Mouse (Mus musculus) brown adipose tissue, adult 24 weeks (tissue): Measurements from ENCODE around the gene Psmd11. TPM values are rescaled to one million over a fixed set of nuclear protein-coding genes. Genes with fewer than 3 reads are reported as not detected.

Experiments used
- H3K27ac ChIP-seq: fragments of 200-500 bp; replicated peaks from 2 replicates; pipeline ENCODE4 v1.5.1; 2012; ENCODE audit warnings: low read depth, mild to moderate bottlenecking, low read length
- H3K4me1 ChIP-seq: fragments of 200-500 bp; 2 replicates; pipeline ENCODE4 v1.6.1; 2012; ENCODE audit warnings: low read length, mixed read lengths; ENCODE audit not compliant: control insufficient read depth, insufficient read depth, insufficient read length
- H3K4me3 ChIP-seq: fragments of 200-500 bp; 2 replicates; pipeline ENCODE4 v1.5.1; 2012; ENCODE audit warnings: low read depth, mild to moderate bottlenecking, low read length, moderate library complexity; ENCODE audit not compliant: insufficient read depth
- polyA plus RNA-seq: library from polyadenylated mRNA; stranded (reverse); fragments of >200 nt; gene quantifications from 2 replicates; pipeline ENCODE4 v1.2.4, GENCODE M21; 2012; ENCODE audit not compliant: missing spikeins, insufficient read depth, insufficient read length

Gene Psmd11
- polyA plus RNA-seq, 1 experiment: 103 TPM

DNA sequence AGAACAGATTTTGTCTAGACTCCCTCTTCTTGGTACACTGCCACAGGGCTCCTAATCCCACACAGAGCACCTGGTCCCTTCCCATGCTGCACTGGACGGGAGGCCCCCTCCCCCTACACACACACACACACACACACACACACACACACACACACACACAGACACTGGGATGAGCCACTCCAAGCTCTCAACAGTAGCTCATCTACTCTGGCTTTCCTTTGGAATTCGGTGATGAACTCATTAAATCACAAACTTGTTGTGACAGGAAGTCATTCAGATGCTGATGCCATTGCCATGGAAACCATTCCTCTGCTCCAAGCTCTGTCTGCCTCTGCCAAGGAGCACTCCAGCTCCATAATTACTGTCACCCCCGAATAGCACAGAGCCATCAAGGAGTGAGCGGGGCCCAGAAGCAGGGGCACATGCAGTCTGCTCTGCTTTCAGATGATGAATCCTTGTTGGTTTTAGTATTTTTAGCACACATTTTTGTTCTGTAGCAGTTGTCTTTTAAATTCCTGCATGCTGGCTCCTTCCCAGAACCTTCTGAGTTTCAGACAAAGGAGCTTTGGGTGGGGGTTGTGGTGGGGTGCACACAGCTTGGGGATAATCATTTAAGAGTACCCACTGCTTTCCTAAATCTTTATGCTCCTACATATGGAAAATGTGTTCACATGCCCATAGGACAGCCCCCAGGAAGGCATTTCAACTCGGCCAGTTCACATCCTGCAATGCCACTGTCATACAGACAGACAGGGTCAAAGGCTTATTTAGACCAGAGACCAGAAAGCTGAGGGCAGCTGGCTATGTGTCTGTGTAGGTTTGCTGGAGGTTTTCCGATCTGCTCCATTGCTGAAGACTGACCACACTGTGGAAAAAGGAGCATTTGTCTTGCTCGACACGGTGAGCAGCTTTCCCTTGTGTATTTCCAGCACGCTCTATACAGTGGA lies 90.3 kb downstream of the Psmd11 start:
- H3K4me3 ChIP-seq: no peak overlapping the region
- peaks cover 8% of the 10 kb centered on the region for H3K4me1 ChIP-seq
- H3K27ac ChIP-seq: no peak overlapping the region

DNA sequence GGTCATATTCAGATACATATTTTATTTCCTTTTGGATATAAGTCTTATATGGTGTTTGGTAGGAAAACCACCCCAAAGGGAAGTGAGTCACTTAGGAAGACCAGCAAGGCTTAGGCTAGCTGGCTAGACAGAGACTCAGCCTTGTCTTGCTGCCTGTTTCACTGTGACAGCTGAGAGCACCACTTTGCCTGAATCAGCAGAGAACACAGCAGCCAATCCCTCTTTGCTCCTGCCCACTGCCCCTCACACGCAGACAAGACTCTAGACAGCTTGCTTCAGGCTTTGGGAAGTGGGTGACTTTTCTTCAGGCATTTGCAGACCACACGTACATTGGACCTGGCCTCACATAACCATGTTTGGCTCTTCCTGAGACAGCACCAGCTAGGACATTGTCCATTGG lies 92.7 kb downstream of the Psmd11 start:
- Histone ChIP-seq H3K4me1 (peaks cover 8% of the 10 kb centered on the region), H3K4me3 (no peak overlapping the region), H3K27ac (no peak overlapping the region)

Other genes starting within 250 kb of the Psmd11 start
- 4.2 and 4.3 TPM in 2 replicates for gene Rnf135, start 244.8 kb upstream of the Psmd11 start, polyA plus RNA-seq
- 40.7 and 54.8 TPM in 2 replicates for gene Rhot1, start 219.6 kb upstream of the Psmd11 start, polyA plus RNA-seq
- 0.28 and 1.5 TPM in 2 replicates for gene Rhbdl3, start 127.7 kb upstream of the Psmd11 start, polyA plus RNA-seq
- 18.2 and 19.7 TPM in 2 replicates for gene 5730455P16Rik, start 50.6 kb upstream of the Psmd11 start, polyA plus RNA-seq
- 52.9 and 109 TPM in 2 replicates for gene Zfp207, start 45.3 kb upstream of the Psmd11 start, polyA plus RNA-seq
- not detected in 2 replicates for gene Cdk5r1, start 48.4 kb downstream of the Psmd11 start, polyA plus RNA-seq